Mouse (Mus musculus) midbrain, embryonic 12.5 days (tissue): ENCODE measurements around the gene Gas1. TPM values are rescaled to one million over a fixed set of nuclear protein-coding genes. Genes with fewer than 3 reads are reported as not detected.

ENCODE experiments used
- ATAC-seq: fragments of 200-750 bp; cut with Nextera tagmentation; 2 replicates; pipeline ENCODE4 v1.8.0; 2017; ENCODE audit warnings: low read depth, moderate TSS enrichment, moderate library complexity; ENCODE audit not compliant: low FRiP score
- H3K27ac ChIP-seq: fragments of 300-500 bp; sonication (generic); replicated peaks from 2 replicates; pipeline ENCODE4 v1.5.1; 2016; ENCODE audit warnings: mild to moderate bottlenecking
- H3K27me3 ChIP-seq: fragments of 300-500 bp; sonication (generic); 2 replicates; pipeline ENCODE4 v1.6.1; 2016; ENCODE audit warnings: mild to moderate bottlenecking
- H3K36me3 ChIP-seq: fragments of 300-500 bp; sonication (generic); 2 replicates; pipeline ENCODE4 v1.6.1; 2016
- H3K4me1 ChIP-seq: fragments of 300-500 bp; sonication (generic); 2 replicates; pipeline ENCODE4 v1.6.1; 2016
- H3K4me2 ChIP-seq: fragments of 300-500 bp; sonication (generic); replicated peaks from 2 replicates; pipeline ENCODE4 v1.6.1; 2016; ENCODE audit warnings: mild to moderate bottlenecking, moderate library complexity
- H3K4me3 ChIP-seq: fragments of 300-500 bp; sonication (generic); 2 replicates; pipeline ENCODE4 v1.5.1; 2016; ENCODE audit warnings: mild to moderate bottlenecking
- H3K9ac ChIP-seq: fragments of 300-500 bp; sonication (generic); replicated peaks from 2 replicates; pipeline ENCODE4 v1.6.1; 2016; ENCODE audit warnings: mild to moderate bottlenecking, moderate library complexity
- H3K9me3 ChIP-seq: fragments of 300-500 bp; sonication (generic); 2 replicates; pipeline ENCODE4 v1.6.1; 2016; ENCODE audit warnings: mild to moderate bottlenecking
- WGBS: fragments of 180-500 bp; shearing (Covaris S2); methylation state at CpG from one replicate; pipeline ENCODE4 v1.1.7; 2016; 5-methylcytosine and 5-hydroxymethylcytosine counted together
- polyA plus RNA-seq: library from polyadenylated mRNA; unstranded; fragments of >200 nt; fragmentation: Nextera tagmentation; extraction: Ambion mirVana; gene quantifications from 2 replicates; pipeline ENCODE4 v1.2.1, GENCODE M21; 2016

Gas1 gene
- polyA plus RNA-seq, 1 experiment from 2014 or later: 121 TPM

DNA sequence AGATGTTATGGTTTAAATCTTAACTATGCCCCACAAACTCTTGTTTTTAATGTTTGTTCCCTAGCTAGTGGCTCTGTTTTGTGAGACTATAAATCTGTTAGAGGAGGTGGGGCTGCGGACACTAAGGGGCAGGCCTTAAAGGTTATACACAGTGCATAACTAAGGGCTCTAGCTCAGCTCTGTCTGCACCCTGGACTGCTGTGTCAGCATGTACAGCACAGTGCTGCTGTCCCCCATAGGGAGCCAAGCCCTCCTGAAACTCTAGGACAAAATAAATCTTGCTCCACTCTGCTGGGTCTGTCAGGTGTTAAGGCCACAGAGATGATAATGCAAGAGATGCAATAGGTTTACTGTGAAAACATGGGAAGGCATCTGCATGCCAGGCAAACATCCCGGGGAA, 10.1 kb upstream of the Gas1 start:
- Histone ChIP-seq H3K27ac (no peak overlapping the region), H3K4me3 (no peak overlapping the region), H3K36me3 (no peaks in the 10 kb centered on the region), H3K9me3 (no peaks in the 10 kb centered on the region), H3K9ac (no peak overlapping the region), H3K4me1 (no peaks in the 10 kb centered on the region), H3K4me2 (no peak overlapping the region), H3K27me3 (no peaks in the 10 kb centered on the region)
- 93% methylated on average over 2 of the region's 2 CpGs for WGBS
- no peak for ATAC-seq

DNA sequence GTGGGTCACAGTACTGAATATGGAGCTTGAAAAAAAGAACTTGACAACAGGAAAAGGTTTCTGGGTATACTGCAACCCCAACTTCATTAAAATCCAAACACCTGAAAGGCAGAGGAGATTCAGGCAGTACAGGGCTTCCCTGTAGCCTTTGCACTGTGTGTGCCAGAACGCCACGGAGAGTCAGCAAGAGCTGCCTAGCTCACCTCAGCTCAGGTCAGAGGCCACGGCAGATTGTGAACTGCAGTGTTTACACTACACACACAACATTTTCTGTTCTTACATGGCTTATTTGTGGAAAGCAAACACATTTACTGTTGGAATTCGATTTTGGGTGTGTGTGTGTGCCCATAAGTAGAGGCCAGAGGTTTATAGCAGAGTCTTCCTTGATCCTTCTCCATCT, 5.2 kb upstream of the Gas1 start:
- H3K9me3 ChIP-seq: no peaks in the 10 kb centered on the region
- 65% methylated on average over 4 of the region's 4 CpGs for WGBS
- H3K4me3 ChIP-seq: no peak overlapping the region
- H3K27ac ChIP-seq: no peak overlapping the region
- ATAC-seq: no peak
- H3K9ac ChIP-seq: no peak overlapping the region
- no peak overlapping the region for H3K4me2 ChIP-seq
- peaks cover 14% of the 10 kb centered on the region; the same call in 1 of the 2 replicates for H3K27me3 ChIP-seq
- 0 out of 2 replicates have a peak, but pooled peaks cover 2% of the 10 kb centered on the region for H3K4me1 ChIP-seq
- H3K36me3 ChIP-seq: no peaks in the 10 kb centered on the region

DNA sequence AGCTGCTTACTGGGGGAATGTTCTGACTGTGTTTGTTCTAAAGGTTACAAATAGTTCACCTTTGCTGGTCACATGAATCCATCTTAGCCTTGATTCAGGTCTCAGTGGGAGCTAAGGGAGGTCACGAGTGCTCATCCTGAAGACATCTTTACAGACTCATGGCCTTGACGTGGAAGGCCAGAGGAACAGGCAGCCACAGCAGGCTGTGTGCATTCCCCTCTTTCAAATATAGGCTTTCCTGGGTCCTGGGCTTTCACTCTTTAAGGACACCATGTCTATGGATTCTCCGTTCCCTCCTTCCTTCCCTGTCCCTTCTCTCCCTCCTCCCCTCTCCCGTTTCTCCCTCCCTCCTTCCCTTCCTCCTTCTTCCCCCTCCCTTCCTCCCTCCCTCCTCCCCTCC, 2.5 kb upstream of the Gas1 start:
- no peak for ATAC-seq
- H3K4me3 ChIP-seq: no peak overlapping the region
- H3K9me3 ChIP-seq: no peaks in the 10 kb centered on the region
- H3K4me1 ChIP-seq: 0 out of 2 replicates have a peak, but pooled peaks cover 10% of the 10 kb centered on the region
- H3K36me3 ChIP-seq: no peaks in the 10 kb centered on the region
- no peak overlapping the region for H3K9ac ChIP-seq
- 86% methylated on average over 4 of the region's 4 CpGs for WGBS
- H3K27me3 ChIP-seq: peaks cover 14% of the 10 kb centered on the region; the same call in 1 of the 2 replicates
- H3K4me2 ChIP-seq: no peak overlapping the region
- H3K27ac ChIP-seq: no peak overlapping the region

GRCm38 (mm10) chr13:60178416-60178815, 1.3 kb upstream of the Gas1 start:
- H3K9ac ChIP-seq: peak overlapping the region; percentile 39; the same call in 1 of the 2 replicates
- no peaks in the 10 kb centered on the region for H3K36me3 ChIP-seq
- peak overlapping the region; percentile 99 for H3K27ac ChIP-seq
- 2% methylated on average over 15 of the region's 15 CpGs for WGBS
- peak overlapping the region; percentile 80 for H3K4me3 ChIP-seq
- no peak for ATAC-seq
- peaks cover 14% of the 10 kb centered on the region; the same call in 1 of the 2 replicates for H3K27me3 ChIP-seq
- H3K9me3 ChIP-seq: no peaks in the 10 kb centered on the region
- H3K4me1 ChIP-seq: peaks cover 18% of the 10 kb centered on the region
- peak overlapping the region; percentile 79 for H3K4me2 ChIP-seq

GRCm38 (mm10) chr13:60177797-60178110, 589 bp upstream of the Gas1 start:
- H3K27ac ChIP-seq: peak overlapping the region; percentile 99
- H3K4me3 ChIP-seq: peak overlapping the region; percentile 80
- peak overlapping the region; percentile 39; the same call in 1 of the 2 replicates for H3K9ac ChIP-seq
- no peaks in the 10 kb centered on the region for H3K9me3 ChIP-seq
- H3K36me3 ChIP-seq: no peaks in the 10 kb centered on the region
- peaks cover 14% of the 10 kb centered on the region; the same call in 1 of the 2 replicates for H3K27me3 ChIP-seq
- peak; percentile 7 for ATAC-seq
- peak overlapping the region; percentile 79 for H3K4me2 ChIP-seq
- under 1% methylated on average over 13 of the region's 13 CpGs for whole genome bisulfite sequencing
- peaks cover 25% of the 10 kb centered on the region for H3K4me1 ChIP-seq

DNA sequence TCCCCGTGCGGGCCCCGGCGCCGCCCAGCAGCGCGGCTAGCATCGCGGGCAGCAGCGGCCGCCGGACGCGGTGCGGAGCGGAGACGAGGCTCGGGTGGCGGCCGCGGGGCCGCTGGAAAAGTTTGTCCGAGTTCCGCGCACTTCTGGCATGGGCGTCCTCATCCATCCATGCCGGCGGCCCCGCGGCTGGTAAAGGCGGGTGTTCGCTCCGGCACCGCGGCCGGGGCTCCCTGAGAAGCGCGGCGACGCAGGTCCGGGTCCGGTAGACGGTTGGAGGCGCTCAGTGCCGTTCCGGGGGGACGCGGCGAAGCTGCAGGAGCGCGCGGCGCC, 424 bp downstream of the Gas1 start:
- no peak for ATAC-seq
- Histone ChIP-seq H3K4me1 (peaks cover 35% of the 10 kb centered on the region), H3K36me3 (no peaks in the 10 kb centered on the region)

DNA sequence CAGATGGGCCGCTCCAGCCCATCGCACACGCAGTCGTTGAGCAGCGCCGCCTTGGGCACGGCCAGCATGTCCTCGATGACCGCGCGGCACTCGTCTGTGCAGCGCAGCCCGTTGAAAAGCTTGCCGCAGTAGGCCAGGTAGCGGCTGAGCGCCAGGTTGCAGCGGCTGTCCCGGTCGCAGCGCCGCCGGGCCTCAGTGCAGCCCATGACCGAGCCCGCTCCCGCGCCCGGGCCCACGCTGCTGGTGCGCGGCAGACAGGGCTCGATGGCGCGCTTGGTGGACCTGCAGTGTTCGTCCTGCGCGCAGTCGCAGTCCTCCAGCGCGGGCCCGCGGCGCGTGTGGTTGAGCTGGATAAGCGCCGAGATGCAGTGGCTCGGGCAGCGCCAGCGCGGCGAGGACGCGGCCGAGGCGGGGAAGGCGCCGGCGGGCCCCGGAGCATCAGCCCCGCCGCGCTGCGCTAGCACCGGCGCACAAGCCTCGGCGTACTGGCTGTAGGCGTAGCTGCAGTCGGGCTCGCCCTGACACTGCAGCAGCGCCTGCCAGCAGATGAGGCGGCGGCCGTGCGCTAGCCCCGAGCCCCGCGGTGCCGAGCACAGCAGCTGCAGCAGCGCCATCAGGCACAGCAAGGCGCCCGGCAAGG, 909 bp downstream of the Gas1 start:
- peak overlapping the region; percentile 98 for H3K9ac ChIP-seq
- H3K4me1 ChIP-seq: peaks cover 40% of the 10 kb centered on the region
- peak overlapping the region; percentile 80 for H3K4me3 ChIP-seq
- peak; percentile 9 for ATAC-seq
- H3K27me3 ChIP-seq: peaks cover 21% of the 10 kb centered on the region
- no peaks in the 10 kb centered on the region for H3K36me3 ChIP-seq
- no peaks in the 10 kb centered on the region for H3K9me3 ChIP-seq
- under 1% methylated on average over 69 of the region's 82 CpGs for WGBS
- peak overlapping the region; percentile 79 for H3K4me2 ChIP-seq
- H3K27ac ChIP-seq: peak overlapping the region; percentile 99

More for the DNA sequence above, 424 bp downstream of the Gas1 start:
- Histone ChIP-seq H3K27ac (peak overlapping the region; percentile 99), H3K9ac (peak overlapping the region; percentile 98), H3K27me3 (peaks cover 16% of the 10 kb centered on the region), H3K4me3 (peak overlapping the region; percentile 80), H3K9me3 (no peaks in the 10 kb centered on the region), H3K4me2 (peak overlapping the region; percentile 79)
- under 1% methylated on average over 50 of the region's 53 CpGs for WGBS

DNA sequence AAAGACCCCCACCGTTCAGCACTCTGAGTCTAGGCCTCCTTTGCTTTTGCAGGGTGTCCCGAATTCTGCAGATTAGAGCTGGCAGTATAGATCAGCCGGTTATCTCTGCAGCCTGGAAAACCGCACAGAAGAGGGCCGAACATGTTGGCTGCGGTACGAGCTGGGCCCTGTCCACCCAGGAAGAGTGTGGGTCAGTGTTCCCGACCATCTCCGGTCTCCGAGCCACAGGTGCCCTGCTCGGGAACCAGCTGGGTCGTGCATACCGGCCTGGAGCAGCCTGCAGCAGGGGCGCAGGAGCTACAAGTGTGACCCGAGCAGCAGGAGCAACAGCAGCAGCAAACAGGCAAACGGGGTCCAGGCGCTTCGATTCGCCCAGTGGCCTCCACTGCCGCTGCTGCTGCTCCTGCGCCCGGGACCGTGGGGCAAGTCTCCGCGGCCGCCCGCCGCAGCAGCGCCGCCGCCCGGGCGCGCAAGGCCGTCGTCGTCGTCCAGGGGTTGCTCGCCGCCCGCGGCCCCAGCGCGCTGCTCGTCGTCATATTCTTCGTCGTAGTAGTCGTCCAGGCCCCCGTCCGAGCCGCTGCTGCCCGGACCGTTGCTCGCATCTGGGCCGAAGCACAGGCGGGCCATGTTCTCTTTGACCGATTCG, 1.6 kb downstream of the Gas1 start:
- Histone ChIP-seq H3K27ac (peak overlapping the region; percentile 99), H3K4me2 (peak overlapping the region; percentile 79), H3K36me3 (no peaks in the 10 kb centered on the region), H3K9me3 (no peaks in the 10 kb centered on the region), H3K9ac (peak overlapping the region; percentile 98), H3K4me1 (peaks cover 46% of the 10 kb centered on the region), H3K4me3 (peak overlapping the region; percentile 80), H3K27me3 (peaks cover 22% of the 10 kb centered on the region)
- under 1% methylated on average over 58 of the region's 59 CpGs for WGBS
- ATAC-seq: no peak

DNA sequence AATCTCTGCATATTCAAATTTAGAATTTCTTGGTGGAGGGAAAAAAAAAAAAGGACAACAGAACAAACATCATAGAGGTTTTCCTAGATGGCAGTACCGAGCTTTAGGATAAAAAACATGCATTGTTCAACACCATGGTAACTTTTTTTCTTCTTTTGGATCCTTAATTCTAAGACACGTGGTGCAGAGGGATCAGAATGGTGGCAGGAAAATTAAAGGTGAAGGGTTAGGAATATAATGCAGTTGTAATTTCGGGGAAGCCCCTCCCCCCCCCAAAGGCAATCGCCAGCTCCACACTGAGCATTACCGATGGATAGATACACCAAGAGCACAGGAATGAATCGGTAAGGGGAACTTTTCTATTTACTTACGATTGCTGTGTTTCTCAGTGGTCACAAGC, 2.2 kb downstream of the Gas1 start:
- H3K27ac ChIP-seq: peak overlapping the region; percentile 99
- H3K4me3 ChIP-seq: peak overlapping the region; percentile 80
- WGBS: under 1% methylated on average over 7 of the region's 7 CpGs
- H3K36me3 ChIP-seq: no peaks in the 10 kb centered on the region
- H3K9me3 ChIP-seq: no peaks in the 10 kb centered on the region
- peaks cover 51% of the 10 kb centered on the region for H3K4me1 ChIP-seq
- peak overlapping the region; percentile 79 for H3K4me2 ChIP-seq
- H3K9ac ChIP-seq: peak overlapping the region; percentile 98
- no peak for ATAC-seq
- H3K27me3 ChIP-seq: peaks cover 23% of the 10 kb centered on the region

DNA sequence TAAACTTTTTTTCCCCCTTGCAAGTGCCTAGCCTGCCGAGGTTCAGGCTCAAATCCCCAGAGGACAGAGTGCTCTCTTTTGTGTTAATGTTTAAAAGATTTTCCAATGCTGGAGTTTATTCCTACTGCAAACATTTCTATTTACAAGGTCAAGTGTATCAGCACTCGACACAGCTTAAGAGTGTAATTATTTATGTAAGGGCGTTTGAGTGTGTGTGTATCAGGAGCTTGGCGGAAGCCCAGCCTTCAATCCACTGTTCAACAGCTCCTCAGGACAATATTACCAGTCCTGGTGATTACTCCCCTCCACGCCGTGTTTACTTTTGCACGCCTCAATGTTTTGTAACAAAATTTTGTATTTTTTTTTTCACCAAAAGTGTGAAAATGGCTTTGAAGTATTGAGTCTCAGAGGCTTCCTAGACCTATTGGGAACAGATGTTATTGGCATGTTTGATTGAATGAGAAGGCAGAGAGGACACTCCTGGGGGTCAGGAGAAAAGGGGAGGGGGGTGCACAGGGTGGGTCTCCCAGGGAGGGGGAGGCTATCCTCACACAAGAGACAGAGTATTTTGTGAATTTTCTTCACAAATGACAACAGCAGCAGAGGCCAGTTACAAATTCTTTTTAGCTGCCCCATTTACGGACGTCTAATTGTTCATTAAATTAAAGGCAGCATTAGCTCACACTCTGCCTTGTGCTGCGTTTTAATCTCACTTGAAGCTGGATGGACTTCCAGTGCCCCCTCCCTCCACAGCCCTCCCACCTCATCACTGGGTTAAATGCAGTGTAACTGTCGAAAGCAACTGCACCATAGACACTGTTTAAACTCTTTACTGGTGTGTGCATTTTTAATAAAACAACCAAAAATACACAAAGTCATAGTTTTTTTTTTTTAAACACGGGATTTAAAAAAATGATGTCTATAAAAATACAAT, 3.3 kb downstream of the Gas1 start:
- H3K36me3 ChIP-seq: no peaks in the 10 kb centered on the region
- WGBS: 3% methylated on average over 12 of the region's 12 CpGs
- peak overlapping the region; percentile 75 for H3K27ac ChIP-seq
- H3K9ac ChIP-seq: peak overlapping the region; percentile 31
- peak overlapping the region; percentile 79 for H3K4me2 ChIP-seq
- no peak for ATAC-seq
- H3K4me1 ChIP-seq: peaks cover 55% of the 10 kb centered on the region
- peaks cover 24% of the 10 kb centered on the region for H3K27me3 ChIP-seq
- H3K4me3 ChIP-seq: peak overlapping the region; percentile 80
- H3K9me3 ChIP-seq: no peaks in the 10 kb centered on the region

DNA sequence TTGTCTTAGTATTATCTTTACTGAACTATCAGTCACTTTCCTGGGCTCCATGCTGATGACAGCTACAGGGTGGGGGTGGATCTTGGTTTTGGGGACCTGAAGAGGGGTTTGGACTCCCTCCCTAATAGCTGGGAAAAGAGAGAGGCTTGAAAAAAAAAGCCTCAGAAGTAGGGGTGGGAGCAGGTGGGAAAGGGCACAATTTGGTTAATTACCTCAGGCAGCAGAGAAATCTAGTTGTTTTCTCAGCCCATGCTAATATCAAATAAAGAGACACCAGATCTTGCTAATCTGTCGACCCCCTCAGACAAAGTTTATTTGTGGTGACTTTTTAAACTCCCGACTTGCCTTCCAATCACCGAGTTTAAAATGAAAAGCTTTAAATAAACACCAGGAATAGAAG, 4.0 kb downstream of the Gas1 start:
- no peaks in the 10 kb centered on the region for H3K36me3 ChIP-seq
- H3K27ac ChIP-seq: peak overlapping the region; percentile 75
- ATAC-seq: no peak
- H3K4me3 ChIP-seq: peak overlapping the region; percentile 80
- H3K9me3 ChIP-seq: no peaks in the 10 kb centered on the region
- 4% methylated on average over 3 of the region's 3 CpGs for WGBS
- peaks cover 27% of the 10 kb centered on the region for H3K27me3 ChIP-seq
- peak overlapping the region; percentile 79 for H3K4me2 ChIP-seq
- H3K9ac ChIP-seq: no peak overlapping the region; the same call in 1 of the 2 replicates
- peaks cover 53% of the 10 kb centered on the region for H3K4me1 ChIP-seq
